Mouse (Mus musculus) layer of hippocampus, postnatal 10 days (tissue): Measurements from ENCODE around the gene Fetub. TPM values are rescaled to one million over a fixed set of nuclear protein-coding genes. Genes with fewer than 3 reads are reported as not detected.

Source experiments
- DNase-seq, 2 experiments: peaks; one replicate each; pipeline ENCODE4 v3.0.0; 2021; ENCODE audit warnings: low spot score in 2 of 2
- total RNA-seq, 2 experiments: library from RNA; stranded (reverse); gene quantifications; 2 replicates each; pipeline ENCODE4 v1.2.3; 2021

Fetub gene
- total RNA-seq, 2 experiments from 2014 or later, result 0.31 to 0.34 TPM

DNA sequence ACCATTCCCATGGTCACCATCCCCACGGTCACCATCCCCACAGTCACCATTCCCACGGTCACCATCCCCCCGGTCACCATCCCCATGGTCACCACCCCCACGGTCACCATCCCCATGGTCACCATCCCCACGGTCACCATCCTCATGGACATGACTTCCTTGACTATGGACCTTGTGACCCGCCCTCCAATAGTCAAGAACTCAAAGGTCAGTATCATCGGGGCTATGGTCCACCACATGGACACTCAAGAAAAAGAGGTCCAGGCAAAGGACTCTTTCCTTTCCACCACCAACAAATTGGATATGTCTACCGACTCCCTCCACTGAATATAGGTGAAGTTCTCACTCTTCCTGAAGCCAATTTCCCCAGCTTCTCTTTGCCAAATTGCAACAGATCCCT lies 42.9 kb downstream of the Fetub start:
- DNase-seq, result no peak

DNA sequence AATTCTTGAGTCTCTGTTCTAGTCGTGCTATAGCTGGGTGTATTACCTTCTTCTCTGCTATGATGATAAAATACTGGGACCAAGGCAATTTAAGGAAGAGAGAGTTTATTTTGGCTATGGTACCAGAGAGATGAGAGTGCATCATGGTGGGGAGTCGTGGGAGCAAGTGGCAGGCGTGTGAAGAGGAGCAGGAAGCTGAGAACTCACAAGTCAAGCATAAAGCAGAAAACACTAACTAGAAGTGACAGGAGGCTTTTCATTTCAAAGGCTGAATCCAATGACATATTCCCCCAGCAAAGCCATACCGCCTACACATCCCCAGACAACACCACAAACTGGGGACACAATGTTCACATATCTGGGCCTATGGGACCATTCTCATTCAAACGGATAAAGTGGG lies 44.1 kb downstream of the Fetub start:
- no peak for DNase-seq

DNA sequence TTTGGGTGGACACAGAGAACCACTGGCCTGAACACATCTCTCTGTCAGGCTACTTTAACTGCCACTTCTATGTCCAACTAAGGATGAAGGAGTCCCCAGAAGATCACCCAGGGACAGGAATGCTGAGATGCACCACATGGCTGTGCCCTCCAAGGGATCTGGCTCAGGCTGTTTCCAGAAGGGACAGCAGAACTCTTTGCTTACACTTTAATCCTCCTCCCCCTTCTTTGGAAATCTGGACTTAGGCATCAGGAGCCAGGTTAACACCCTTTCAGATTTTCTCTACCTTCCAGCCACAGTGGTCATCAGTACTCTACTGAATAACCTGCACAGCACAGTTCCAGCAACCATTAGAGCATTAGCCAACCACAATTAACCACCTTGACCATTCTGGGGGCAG lies 45.2 kb downstream of the Fetub start:
- no peak for DNase-seq

DNA sequence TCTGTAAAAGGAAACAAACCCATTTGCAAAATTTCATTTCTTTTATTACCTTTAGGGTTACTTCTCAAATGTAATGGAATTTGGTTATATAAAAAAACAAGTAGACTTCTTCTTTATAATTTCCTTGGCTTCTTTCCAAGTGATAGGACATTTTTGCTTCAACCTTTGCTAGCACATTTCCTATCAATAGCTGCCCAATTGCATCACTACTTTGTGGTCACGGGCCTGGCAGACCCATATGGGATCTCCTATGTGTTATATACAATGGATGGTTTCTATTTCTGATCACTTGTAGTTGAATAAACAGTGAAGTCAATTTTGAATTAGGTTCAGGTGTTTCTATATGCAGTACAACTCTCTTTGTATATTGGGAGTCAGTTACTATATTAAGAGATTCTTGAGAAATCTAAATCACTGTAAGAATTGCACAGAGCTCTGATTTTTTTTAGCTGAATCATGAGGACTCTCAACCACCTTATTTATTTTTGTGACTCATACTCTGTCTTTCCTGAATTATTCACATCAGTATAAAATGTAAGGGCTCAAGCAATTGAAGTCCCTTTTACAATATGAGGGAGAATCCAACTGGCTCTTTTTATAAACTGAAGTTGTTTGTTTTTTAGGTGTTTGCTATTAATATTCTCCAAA lies 49.4 kb downstream of the Fetub start:
- no peak for DNase-seq

Other genes starting within 250 kb of the Fetub start
- gene Crygs, start 106.8 kb upstream of the Fetub start, total RNA-seq, result under 1 TPM in 1 of 2 experiments, not detected in 1; 0.40 TPM
- gene Tbccd1, start 60.7 kb upstream of the Fetub start, total RNA-seq, result 10 to 100 TPM; 12.2 to 14.4 TPM
- gene Dnajb11, start 60.5 kb upstream of the Fetub start, total RNA-seq, result 10 to 100 TPM; 64.5 to 66.4 TPM
- gene Ahsg, start 27.1 kb upstream of the Fetub start, total RNA-seq, result not detected
- not detected for gene Hrg, start 32.7 kb downstream of the Fetub start, total RNA-seq
- gene Kng2, start 111.1 kb downstream of the Fetub start, total RNA-seq, result not detected
- gene Kng1, start 139.5 kb downstream of the Fetub start, total RNA-seq, result not detected
- gene Eif4a2, start 189.1 kb downstream of the Fetub start, total RNA-seq, result 100 to 1,000 TPM; 701 to 766 TPM
- gene Rfc4, start 209.4 kb downstream of the Fetub start, total RNA-seq, result 1 to 10 TPM; 5.6 to 7.1 TPM
- not detected for gene Adipoq, start 228.2 kb downstream of the Fetub start, total RNA-seq